Mouse (Mus musculus): Measurements from ENCODE around the gene AU040320.

The AU040320 gene

DNA sequence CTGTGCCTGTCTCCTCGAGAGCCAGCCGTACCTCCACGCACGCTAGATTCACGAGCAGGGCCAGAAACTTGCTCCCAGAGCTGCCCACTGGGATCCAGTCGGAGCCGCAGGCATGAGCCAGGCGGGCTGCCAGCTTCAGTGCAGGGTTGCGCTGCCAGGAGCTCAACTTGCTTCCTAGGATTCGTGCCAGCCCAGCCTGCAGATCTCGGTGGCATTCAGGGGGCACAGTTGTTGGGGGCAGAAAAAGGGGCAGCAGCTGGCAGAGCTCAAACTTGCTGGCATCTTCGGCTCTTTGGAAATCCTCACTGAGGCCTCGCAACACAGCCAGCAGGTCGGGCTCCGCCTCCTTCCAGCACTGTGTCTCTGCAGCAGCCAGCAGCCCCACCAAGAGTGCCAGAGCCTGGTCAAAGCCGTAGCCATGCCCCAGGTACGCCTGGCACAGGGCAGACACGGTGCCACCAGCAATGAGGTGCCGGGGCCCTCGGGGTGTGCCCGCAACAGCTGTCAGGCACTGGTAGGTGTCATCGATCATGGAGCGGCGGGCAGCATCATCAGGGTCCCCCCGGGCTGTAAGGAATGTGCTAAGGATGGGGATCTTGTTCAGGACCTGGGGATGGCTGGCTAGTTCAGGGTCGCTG is 3.2 kb upstream of the AU040320 start:
- DNase-seq (ENCODE audit: low read depth, low spot score) = no peak

DNA sequence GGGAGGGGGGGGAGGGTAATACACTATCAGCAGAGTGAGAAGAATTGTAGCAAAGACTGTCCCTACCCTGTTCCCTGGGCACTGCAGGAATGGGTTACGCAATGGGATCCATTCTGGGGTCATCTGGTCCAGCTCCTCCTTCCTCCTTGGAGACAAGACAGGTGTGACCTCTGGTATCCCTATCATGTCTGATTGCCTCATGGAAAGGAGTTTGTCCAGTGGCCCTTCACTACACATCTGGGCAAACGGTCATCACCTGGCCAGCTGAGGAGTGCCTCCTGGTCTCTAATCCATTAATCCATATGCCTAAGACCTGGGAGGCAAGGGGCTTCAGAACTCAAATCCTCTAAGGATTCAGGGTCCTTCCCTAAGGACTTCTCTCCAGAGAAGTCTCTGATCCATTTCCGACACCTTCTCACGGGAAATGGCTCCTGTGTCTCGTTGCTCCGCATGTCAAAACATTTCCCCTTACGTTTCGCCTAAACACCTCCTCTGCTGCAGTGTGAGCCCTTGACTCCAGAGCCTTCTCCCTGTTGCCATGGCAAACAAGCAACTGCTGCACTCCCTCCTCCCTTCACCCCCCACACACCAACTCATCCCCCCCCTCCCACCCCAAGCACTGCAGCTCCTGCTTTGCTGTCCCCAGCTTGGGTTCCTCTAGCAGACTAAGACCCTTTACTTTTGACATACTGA is 2.3 kb upstream of the AU040320 start:
- no peak for DNase-seq (ENCODE audit: low read depth, low spot score)

DNA sequence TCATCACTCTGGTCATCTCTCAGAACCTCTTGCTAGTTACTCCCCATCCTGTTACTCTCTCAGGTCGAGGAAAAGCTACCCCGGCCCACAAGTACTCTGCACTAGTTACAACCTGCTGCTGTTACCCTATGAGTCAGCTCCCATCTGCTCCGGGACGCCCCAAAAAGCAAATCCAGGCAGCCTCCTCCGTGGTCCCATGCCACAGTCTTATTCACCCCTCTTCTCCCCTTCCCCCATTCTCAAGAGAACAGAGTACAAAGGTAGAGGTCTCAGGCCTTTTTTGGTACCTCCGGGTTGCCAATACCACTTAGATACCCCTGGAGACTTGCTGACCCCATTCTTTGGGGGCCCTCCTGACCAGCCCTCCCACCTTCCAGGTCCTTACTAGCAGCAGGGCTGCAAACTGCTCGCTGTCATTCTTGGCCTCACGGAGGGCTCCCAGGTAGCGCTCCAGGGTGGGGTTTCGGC is 1.8 kb upstream of the AU040320 start:
- DNase-seq (ENCODE audit: low read depth, low spot score) = no peak

DNA sequence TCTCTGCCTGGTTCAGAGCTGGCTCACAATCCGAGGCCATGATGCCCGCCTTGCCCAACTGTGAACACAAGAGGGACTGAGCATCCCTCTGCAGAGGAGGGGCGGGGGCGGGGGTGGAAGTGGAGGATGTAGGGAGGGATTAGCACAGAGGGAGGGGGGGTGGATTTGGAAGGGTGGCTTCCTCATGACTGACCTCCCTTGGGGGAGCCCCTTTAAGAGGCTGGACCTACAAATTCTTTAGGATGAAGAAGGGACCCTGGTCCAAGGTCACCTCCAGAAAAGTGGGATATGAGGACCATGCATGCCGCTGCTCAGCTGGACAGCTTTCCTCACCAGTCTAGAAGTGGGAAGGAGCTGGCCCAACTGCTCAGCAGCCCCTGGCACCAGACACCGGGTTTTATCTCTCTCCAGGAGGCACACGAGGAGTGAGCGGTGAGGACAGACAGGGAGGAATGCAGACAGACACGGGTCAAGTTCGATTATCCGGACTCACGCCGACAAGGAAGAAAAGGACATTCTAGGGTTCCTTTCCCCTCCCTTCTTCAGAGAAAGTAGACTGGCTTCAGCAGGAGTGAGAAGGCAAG is 1.2 kb upstream of the AU040320 start:
- no peak for DNase-seq (ENCODE audit: low read depth, low spot score)

DNA sequence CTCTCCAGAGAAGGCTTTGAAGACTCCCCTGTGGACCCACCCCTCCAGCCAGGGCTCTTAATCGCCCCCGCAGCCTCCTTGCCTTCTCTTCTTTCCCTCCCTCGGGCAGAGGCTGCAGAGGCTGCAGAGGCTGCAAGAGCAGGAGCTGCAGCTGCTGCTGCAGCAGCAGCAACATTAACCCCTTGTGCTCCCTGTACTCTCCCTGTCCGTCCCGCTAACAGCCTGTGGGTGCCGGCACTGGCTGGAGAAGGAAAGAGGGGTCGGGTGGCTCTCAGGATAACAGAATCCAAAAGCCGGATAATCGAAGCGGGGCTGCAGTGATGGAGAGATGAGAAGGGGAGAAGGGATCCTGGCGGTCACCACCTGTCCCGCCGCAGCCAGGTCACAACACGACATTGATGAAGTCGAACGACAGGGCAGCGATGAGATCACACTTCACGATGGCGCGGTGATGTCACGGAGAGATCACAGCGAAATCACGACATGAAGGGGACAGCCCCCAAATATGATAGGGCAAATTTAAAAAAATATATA is 669 bp upstream of the AU040320 start:
- peak; percentile 24 for DNase-seq (ENCODE audit: low read depth, low spot score)

DNA sequence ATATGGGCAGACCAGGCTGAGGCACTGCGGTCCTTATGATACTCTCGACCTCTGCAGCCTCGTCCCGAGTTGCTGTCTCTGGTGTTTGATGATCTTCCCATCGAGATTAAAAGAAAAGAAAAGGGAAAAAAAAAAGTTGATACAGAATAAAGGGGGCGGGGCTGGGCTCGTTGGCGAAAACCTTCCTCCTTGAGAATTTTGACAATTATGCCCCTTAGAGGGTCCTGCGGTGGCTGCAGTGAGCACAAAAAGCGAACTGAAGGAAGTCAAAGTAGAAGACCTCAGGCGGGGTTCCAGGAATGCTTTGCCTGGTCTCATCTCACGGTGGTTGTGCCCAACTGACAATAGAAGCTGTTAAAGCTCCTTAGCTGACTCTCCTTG is 877 bp downstream of the AU040320 start:
- no peak for DNase-seq (ENCODE audit: low read depth, low spot score)

DNA sequence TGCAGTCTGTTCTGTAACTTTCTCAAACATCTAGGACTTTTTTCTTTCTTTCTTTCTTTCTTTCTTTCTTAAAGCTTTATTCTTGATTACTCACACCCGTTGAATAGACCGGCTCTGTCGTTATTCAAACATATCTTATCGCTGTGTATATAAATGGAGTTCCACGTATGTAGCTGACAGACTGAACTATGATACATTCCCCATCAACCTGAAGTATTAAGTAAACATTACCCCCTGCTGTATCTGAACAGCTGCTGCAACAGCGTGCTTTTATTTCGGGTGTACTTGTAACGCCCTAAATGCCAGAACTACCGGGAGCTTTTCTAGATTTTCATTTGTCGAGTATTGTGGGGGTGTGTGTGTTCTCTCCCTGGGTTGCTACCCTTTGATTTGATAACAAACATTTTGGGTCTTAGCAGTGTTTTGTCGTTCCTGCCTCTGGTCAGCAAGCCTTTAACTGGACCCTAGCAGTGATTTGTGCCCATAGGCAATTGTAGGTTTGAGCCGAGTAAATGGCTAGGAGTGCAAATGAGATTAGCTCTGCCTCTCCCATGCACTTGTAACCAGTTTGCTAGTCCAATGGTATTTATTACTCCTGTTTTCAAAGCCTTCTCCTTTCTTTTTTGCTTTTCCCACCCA is 1.5 kb downstream of the AU040320 start:
- DNase-seq (ENCODE audit: low read depth, low spot score) = no peak

DNA sequence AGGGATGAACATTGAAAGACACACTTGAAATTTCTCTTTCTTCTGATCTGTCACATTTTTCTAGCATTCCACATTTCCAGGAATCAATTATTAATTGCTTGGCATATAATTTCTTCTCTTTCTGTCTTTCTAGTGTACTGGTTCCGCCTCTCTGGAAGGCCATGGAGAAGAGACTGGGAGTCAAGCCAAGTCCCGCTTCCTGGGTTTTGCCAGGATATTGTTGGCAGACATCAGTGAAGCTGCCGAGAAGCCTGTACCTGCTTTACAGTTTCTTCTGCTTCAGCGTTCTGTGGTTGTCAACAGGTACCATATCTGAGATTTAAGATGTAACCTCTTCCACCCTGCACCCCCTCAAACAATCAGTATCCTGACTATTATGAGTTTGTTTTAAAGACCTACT is 3.4 kb downstream of the AU040320 start:
- no peak for DNase-seq (ENCODE audit: low read depth, low spot score)

DNA sequence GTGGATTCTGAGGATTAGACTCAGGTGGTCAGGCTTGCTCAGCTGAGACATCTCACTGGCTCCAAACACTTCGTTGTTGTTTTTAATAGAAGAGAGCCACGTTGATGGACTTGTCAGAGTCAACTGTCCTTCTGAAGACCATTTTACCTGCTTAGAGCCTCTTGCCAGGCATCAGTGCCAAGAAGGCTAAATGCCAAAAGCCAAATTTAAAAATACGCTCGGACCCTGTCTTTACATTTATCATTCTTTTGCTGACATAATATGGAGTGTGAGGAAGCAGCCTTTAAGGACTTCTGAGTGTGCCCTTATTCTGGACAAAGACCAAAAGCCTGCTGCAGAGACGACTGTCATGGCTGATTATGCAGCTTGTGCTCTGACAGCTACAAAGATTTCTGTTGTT is 5.0 kb downstream of the AU040320 start:
- no peak for DNase-seq (ENCODE audit: low read depth, low spot score)

DNA sequence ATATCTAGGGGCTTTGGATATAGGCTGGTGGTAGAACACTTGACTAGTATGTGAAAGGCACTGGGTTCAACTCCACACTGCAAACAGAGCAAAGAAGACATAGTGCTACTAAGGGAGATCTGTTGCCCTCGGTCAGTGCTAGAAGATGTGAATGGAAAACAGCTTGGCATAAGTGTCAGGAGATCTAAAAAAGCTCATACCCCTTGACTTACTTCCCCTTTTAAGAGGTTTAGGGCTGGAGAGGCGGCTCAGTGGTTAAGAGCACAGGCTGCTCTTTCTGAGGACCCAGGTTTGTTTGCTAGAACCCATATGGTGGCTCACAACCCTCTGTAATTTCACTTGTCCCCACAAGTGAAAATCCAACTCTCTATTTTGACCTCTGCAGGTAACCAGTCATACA is 6.1 kb downstream of the AU040320 start:
- no peak for DNase-seq (ENCODE audit: low read depth, low spot score)

DNA sequence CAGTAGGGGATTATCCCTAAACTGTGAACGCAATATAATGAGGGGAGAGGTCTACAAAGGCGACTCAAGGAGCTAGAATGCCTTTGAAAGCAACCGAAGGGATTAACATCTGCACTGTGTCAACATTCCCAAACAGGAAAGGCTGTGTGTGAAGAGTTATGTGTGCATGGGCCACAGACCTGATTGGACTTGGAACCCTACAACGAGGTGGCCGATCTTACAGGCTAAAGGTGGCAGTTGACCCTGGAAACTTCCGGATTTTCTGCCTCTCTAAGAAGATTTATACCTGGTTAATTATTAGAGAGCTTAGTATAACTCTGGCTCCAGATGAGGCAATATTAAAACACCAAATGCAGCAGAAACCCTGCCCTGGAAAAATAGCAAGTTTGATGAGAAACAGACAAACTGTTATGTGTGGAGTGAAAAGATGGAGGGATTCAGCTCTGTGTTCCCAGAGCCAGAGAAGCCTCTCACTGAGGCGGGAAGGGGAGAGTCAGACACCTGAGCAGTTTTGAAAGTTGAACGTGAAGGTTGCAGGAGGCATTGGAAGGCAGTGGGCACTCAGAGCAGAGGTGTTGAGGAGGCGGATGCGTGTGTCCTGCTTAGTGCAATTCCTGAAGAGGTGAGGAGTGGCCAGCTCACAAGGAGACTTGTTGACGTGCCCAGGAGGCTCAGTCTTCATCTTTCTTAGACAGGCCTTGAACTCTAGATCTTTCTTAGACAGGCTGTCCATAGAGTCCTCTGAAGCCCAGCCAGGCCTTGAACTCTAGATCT is 9.4 kb downstream of the AU040320 start:
- DNase-seq (ENCODE audit: low read depth, low spot score) = no peak

DNA sequence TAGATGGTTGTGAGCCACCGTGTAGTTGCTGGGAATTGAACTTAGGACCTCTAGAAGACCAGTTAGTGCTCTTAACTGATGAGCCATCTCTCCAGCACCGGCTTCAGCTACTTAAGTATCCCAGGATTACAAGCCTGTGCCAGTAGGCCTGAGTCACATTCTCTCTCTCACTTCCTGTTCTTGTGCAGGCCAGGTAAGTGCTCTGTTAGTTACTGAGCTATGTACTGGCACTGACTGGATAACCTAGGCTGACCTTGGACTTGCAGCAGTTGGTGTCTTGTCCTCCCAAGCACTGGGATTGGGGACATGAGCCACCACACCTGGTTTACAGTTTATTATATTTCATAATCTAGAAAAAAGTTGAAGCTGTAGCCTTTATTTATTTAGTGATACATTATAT is 10.1 kb downstream of the AU040320 start:
- no peak for DNase-seq (ENCODE audit: low read depth, low spot score)

DNA sequence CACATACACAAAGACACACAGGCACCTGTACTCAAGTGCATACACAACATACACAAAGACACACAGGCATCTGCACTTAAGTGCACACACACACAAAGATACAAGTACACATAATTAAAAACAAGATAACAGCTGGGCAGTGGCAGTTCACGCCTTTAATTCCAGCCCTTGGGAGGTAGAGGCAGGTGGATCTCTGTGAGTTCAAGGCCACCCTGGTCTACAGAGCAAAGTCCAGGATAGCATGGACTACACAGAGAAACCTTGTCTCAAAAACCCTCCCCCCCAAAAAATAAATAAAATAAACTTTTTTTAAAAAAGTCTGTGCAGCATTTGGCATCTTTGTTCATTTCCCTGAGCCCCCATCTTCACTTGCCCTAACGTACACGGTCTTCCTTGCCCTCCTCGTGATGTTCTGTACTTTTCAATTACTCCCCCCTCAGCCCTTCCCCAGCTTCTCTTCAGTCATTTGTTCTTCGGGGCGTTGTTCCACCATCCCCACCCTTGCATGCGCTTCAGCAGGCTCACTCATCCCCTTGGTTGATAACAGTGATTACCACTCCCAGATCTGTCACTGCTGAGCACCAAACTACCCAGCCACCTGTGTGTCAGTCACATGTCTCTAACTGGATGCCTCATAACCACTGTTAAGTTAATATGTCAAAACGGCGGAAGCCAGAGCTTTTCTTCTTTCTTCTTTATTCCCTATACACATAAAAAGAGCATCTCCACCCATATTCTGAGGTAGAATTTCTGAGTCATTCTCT is 16.6 kb downstream of the AU040320 start:
- no peak for DNase-seq (ENCODE audit: low read depth, low spot score)

DNA sequence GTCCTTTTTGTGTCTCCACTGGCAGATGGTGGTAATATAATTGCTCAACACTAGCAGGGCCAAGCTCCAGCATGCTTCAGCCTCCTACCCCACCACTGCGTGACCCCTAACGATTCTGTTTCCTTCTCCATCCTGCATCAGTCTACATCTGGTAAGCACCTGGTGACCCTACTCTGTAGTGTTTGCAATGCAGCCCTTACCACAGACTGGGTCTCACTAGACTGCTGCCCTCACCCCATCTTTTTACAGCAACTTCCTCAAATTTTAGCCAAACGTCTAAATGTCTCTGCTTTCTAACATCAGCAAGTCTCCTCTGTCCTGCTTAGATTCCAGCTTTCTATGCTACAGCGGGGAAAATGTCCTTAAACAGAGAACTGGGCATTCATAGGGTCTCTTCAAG is 17.5 kb downstream of the AU040320 start:
- no peak for DNase-seq (ENCODE audit: low read depth, low spot score)

DNA sequence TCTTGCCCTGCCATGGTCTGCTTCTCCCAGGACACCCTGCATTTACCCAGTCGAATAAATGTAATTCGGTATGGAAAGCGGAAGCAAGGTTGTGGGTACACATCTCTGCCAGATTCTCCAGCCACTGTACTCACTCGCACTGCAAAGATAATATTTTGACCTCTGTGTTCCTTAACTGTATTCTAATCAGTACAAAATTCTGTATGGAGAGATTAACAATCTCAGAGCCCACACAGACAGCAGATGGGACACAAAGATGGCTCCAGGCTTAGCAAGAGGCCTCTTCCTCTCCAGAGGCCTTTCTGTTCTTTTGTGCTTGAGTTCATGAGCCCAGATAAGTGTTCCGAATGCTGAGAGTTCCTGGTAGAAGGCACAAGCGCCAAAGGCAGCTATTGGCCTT is 20.5 kb downstream of the AU040320 start:
- no peak for DNase-seq (ENCODE audit: low read depth, low spot score)

DNA sequence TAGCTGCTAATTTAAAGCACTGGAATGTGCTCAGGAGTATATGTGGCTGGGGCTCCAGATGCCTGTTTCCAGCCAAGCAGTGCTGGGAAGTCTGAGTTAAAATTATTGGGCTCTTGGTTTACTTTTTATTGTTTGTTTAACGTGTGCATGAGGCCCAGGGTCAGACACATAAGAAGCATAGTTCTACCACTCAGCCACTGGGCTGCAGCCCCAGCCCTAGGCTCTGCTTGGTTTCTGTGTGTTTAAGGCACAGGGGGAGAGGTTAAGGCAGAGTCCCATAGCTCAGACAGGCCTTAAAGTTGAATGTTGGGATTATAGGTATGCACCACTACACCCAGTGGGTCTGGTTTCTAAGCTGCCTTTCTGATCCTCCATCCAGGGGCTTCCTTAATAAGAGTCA is 21.8 kb downstream of the AU040320 start:
- DNase-seq (ENCODE audit: low read depth, low spot score) = no peak

DNA sequence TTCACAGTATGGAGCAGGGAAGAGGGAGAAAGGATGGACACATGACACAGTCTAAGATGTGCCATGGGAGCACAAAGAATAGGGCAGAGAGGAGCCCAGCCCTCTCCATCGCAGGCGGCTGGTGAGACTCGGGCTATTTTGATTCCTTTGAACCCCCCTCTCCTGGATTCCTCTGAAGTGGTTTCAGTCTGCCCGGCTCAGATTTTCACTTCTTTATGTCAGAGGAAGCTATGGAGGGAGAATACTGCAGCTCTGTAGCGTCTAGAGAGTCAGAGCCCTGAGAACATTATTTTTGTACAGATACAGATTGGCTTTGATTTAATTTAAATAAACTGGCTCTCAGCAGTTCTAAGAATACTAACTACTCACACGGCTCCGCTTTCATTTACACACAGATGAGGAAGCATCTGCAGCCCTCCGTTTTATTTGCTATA is 25.8 kb downstream of the AU040320 start:
- DNase-seq (ENCODE audit: low read depth, low spot score) = no peak

DNA sequence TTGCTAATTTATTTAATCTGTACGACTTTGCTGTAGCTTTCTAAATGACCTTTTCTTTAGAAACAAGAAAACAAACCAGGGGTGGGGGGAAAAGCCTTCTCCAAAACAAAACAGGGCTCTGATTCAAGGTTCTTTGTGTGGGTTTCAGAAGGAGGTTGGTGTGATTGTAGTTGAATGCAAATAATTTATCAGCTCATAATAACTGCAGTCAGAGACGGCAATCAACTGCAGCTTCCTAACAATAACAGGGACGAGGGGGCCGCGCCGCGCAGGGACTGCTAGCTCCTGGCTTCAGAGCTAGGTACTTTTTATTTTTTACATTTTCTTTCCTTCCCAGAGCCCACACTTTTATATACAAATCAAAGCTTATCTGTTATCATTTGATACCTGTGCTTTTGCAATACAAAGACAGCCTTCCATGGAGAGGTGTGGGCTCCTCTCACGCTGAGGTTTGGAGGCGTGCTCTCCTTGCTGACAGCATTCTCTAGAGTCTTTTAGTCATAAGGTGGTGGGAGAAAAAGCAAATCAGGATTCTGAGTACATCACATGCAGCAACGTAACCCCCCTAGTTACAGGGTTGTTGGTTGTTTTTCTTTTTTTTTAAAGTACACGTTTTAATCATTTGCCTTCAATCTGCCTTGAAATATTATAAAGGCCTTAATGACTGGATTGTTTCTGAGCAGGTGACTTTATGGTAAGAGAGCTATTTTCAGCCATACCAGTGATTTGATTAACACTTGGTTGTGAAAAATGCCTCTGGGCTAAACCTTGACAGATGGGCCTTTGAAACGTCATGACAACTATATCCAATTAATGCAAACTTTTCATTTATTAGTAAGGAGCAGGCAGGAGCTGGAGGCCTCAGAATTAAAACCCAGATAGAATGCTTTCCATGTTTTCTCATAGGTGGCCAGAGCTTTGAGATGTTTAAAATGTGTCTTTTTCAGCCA is 26.8 kb downstream of the AU040320 start:
- DNase-seq (ENCODE audit: low read depth, low spot score) = no peak

DNA sequence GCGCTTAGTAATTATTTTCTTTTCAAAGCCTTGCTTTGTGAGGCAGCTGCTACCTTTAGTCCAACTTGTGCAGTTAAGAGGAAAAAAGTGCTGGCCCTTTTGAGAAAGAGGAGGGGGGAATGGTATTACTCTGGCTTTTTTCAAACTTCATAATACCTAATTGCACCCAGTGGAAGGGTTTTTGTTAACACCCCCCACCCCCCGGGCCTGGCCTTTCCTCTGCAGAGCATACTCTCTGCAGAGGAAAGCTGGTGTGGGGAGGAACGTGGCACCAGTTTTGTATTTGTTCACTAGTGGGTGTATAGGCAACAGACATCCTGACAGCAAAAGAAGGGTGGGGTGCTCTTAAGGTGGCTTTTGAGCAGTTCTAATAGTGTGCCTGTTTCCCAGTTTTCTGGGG is 28.5 kb downstream of the AU040320 start:
- DNase-seq (ENCODE audit: low read depth, low spot score) = no peak

DNA sequence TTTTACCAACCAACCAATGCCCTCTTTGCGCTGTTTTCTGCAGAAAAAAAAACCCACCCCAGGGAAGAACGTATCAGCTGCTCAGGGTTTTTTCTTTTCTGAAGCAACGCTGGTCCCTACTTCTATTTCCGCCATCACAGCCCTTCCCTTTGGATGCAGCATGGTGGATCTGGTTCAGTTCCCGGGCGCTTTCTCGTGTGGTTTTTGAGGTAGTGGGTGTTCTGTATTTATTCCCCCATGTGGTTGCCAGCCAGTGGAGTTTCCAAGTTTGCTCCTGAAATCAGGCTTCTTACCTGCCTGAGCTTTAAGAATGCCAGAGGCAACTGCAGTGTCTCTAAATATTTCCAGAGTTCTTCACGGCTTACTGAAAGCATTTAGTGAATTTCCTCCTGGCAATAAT is 29.2 kb downstream of the AU040320 start:
- no peak for DNase-seq (ENCODE audit: low read depth, low spot score)

Data from c-Kit-negative CD71-positive TER-119-positive erythroid progenitor cells, embryonic 14.5 days (primary cell).